Mouse (Mus musculus): ENCODE data around the gene Slc25a51.

The Slc25a51 gene

GRCm38 (mm10) chr4:45408427-45409132, at the start of gene Slc25a51:
Gene Slc25a51, minus strand, starts transcription at chr4:45408766.
- peak; percentile 76 for DNase-seq

DNA sequence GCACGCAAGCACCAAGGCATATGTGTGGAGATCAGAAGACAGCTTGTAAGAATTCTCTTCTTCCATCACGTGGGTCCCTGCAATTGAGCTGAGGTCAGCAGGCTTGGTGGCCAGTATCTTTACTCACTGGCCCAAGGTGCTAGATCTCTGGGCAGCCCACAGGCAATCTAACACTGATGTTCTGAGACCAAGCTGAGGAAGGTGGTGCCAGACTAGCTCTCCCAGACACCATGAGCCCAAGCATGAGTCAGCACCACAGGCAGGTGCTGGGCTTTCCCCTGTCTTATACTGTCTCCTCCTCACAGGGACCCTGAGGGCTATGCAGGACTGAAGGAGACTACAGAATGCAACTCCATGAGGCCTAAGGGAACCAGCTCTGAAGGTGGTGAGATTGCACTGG, 49.0 kb upstream of the Slc25a51 start:
- no peak for DNase-seq

DNA sequence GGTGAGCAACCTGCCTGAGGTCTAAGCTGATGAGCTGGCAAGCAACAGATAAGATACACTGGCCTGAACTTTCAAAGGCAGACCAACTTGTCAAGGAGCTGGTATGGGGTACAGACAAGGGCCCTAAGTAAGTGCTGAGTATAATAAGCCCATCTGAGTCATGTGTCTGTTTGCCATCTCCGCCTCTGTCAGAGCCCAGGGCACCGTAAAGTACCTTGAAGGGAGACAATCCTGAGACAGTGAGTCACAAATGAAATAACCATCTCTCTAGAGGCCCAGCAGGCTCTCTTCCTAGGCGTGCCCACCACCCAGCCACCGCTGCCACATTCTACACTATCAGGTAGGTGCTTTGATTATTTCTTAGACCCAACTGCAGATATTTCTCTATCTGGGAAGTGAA, 46.4 kb upstream of the Slc25a51 start:
- no peak for DNase-seq

DNA sequence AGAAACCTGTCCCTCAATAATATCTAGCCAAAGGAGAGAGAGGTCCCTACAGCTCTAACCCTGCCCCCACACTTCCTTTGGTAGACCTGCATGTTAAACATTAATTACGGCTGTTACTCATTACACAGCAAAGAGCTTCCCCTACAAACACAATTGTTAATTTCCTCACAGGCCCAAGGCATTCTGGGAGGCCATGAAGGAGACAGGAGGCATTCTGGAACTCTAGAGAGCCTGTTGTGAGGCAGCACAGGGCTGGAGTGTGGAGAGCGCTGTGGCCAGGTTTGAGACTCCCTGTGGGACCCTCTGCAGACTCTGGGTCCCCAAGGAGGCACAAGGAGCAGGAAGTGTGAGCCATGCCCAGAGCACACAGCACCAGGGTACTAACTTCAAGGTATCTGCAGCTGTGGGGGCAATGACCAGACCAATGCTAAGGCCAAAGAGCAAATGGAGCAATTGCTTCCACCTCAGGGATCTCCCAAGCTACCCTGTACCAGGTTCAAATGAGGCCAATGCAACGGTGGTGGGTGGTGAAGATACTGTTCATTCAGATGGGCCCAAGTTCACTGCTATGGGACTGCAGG, 44.8 kb upstream of the Slc25a51 start:
- DNase-seq: no peak

DNA sequence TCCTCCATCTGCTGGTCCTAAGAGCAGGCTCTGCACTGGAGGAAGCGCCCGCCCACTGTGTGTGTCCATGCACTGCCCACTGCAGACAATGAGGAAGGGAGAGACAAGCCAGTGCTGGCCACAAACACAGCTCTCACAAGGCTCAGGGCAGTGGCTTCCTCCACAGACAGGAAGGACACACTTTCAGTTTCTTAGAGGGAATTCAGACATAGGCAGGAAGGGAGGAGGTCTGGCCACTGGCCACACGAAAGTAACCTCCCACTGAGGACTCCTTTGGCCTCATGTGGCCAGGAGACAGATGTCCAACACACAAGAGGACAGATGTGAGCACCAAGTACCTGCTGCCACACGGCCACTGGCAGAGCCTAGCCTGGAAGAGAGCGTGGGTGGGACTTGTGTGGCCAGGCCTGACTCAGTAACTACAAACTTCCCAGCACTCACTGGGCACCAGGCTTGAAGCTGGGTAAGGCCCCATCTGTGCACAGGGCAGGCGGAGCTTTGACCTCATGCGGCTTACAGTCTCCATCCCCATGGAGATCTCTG, 44.1 kb upstream of the Slc25a51 start:
- DNase-seq: peak; percentile 36

- DNase-seq: no peak
These were observed 40.4 kb upstream of the Slc25a51 start for GRCm38 (mm10) chr4:45449012-45449411.

DNA sequence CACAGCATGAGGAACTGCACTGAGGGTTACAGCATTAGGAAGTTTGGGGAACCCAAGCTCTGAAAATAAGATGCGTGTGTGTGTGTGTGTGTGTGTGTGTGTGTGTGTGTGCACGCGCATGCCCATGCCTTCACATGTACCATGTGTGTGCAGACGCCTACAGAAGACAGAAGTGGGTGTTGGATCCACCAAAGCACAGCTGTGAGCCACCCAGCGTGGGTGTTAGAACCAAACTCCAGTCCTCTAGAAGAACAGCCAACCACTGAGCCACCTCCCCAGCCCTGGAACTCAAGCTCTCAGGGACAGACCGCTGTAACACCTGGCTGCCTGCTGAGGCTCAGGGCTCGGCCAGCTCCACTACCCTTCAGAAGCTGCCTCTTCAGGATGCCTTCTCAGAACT, 39.9 kb upstream of the Slc25a51 start:
- no peak for DNase-seq

DNA sequence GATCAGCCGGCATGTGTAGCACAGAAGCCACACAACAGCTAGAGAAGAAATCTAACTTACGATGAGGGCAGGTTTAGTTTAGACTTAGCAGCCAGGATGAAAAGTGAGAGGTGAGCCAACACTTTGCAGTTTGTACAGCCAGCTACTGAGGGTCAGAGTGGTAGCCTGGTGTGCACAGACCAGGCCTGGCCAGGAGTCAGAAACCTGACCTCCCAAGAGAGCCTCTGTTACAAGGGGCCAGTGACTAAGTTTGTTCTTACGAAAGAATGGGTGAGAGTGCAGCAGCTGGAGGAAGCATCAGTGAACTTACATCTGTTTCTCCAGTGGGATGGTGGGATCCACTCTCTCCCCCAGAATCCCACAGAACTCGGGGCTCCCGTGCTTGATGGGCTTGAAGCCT, 38.6 kb upstream of the Slc25a51 start:
- no peak for DNase-seq

GRCm38 (mm10) chr4:45445235-45445634, 36.7 kb upstream of the Slc25a51 start:
- no peak for DNase-seq

GRCm38 (mm10) chr4:45444813-45445212, 36.2 kb upstream of the Slc25a51 start:
- DNase-seq: no peak

DNA sequence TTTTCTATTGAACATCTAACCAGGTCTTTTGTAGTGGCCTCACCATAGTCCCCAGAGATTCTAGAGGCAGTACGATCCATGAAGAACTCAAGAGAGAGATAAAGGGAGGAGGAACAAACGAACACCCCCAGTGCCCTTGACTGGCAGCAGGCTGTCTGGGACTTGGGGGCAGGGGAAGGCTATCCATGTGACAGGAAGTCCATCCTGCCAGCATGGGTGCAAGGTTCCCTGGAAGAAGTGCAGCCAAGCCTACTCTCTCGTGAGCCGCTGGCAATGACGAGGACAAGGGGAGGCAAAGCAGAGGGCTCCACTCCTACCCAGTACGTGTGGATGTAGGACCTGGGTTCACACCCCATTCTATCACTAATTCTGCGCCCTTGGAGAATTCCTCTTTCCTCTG, 35.1 kb upstream of the Slc25a51 start:
- no peak for DNase-seq

GRCm38 (mm10) chr4:45442237-45442636, 33.7 kb upstream of the Slc25a51 start:
- DNase-seq: no peak

GRCm38 (mm10) chr4:45441778-45442177, 33.2 kb upstream of the Slc25a51 start:
- DNase-seq: no peak

DNA sequence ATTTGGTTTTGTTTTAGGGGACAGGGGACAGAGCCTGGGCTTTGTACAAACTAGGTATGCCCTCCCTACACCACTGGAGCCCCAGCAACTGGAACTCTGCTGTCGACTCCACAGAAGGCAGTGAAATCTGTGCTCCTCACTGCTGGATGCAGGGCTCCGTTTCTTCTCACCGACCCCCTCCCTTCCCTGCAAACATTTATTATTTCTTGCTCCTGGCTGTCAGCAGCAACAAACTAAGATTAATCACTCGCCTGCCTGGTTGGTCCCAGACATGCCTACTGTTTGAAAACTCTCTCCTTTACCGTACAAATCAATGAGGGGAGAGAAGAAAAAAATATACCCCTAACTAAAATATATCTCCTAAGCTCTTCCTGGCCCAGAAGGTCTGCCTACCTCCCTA, 30.7 kb upstream of the Slc25a51 start:
- no peak for DNase-seq

DNA sequence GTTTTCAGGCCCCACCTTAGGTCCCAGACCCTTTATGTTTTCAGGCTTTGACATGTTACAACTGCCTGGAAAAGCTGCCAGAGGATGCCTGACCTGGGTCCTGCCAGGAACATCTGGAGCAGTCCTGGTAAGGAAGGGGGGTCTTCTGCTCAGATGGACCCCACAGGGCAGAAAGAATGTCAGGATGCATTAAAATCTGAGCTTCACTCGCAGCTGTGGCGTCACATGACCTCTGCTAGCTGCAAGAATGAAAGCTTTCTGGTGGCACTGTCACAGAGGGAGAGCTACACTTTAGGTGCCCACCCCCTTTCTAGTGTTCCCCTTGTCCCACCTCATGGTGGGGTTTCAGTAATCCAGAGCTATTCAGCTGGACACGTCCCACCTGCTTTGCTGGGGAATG, 28.4 kb upstream of the Slc25a51 start:
- no peak for DNase-seq

DNA sequence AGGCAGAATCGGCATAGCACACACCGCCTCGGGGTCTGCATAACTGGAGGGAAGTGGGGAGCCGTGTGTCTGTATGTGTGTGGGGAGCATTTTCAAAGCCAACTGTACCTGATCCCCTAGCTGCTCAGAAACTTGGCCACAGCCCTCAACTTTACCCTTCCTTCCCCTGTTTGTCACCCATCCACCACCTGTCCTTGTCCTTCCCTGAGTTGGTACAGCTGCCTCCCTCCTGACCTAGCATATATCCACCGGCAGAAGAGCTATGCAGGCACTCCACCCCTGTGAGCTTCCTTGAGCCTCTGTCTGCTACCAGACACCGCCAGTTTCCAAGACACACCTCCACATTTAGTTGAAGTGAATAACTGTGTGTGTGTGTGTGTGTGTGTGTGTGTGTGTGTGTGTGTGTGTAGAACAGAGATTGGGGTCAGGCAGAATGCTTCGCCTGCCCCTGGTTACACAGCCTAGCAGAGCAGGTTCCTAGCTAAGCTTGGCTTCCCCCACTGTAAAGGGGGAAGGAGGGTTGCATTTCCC, 27.9 kb upstream of the Slc25a51 start:
- no peak for DNase-seq

- no peak for DNase-seq
These were observed 27.3 kb upstream of the Slc25a51 start for GRCm38 (mm10) chr4:45435899-45436298.

- DNase-seq: no peak
These were observed 26.1 kb upstream of the Slc25a51 start for GRCm38 (mm10) chr4:45434681-45435080.

DNA sequence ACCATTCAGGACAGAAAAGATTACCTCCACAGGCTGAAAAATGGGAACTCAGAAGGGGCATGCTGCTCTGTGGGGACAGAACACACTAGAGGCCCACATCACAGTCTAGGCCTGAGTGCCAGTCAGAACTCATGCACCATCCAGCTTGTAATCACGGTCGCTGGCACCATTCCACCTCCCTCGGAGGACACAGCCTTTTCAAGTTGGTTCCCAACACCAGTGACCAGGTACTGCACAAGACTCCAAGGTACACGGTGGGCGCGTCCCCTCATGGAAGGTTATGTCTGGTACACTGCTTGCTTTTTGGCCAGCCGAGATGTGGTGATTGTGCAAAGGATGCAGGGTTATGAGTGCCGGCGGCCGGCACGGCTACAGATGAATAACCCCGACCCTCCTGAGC, 25.5 kb upstream of the Slc25a51 start:
- DNase-seq: no peak

DNA sequence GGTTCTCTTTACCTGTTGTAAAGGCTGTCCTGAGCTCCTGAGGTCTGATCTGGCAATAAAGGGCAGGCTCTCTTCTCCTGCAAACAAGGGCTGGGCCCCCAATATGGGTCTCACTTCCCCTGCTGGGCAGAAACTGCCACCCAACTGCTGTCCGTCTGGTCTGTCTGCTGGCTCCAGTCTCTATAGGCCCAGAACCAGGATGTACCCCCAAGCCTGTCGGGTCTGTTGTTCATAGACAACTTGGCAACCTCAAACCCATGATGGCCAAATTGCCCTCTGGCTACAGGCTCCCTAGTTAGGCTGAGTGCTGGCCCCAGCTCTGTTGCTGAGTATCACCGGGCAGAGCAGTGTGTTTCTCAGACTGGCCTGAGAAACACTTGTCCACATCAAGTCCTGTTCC, 23.2 kb upstream of the Slc25a51 start:
- no peak for DNase-seq

DNA sequence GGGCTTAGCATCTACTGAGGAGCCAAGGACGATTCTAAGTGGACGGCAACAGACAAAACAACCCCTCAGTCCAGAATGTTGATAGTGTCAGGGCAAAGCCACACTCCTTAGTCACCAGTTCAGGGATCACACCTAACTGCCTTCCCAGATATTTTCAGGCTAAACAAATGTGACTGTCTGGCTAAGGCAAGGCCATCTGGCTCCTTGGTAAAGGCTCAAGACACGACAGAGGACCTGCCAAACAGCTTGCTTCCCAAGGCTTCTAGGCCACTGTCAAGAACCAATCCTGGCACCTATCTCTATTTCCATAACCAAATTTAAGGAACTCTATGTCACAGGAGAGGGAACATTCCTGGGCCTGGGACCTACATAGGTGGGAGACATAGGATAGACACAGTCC, 22.8 kb upstream of the Slc25a51 start:
- DNase-seq: no peak

DNA sequence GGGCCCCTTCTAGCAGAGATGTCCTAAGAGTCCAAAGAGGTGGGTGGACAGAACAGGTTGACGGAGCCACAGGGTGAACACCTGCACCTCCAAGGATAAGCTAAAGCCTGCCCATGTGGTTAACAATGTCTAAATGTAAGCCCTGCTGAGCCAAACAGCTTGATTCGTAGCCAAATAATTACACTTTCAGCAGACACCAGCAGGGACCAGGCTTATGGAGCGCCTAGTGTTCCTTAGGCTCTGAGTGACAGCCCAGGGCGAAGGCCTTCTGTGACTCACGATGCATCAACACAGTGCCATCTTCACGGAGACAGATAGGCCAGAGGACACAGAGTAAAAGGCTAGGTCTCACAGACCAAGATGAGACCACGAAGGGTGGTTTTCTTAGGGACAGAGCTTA, 20.9 kb upstream of the Slc25a51 start:
- no peak for DNase-seq

GRCm38 (mm10) chr4:45426724-45427457, 18.3 kb upstream of the Slc25a51 start:
- DNase-seq: peak; percentile 31

DNA sequence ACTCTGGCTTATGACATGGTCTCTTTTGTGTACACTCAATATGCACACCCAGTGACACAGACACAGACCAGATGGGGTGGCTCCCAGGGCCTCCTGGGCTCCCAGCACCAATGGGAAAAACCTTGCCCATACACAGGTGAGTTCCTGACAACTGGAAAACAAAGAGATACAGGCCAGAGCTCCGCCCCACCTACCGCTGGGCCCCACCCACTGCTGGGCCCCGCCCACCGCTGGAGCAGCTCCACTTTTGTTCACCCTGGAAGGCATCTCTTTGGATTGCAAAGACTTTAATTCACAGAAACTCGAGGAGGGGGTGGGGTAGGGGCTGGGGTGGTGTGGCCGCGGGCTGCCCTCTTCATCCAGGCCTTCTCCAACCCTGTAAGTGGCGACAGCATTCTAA, 14.8 kb upstream of the Slc25a51 start:
- no peak for DNase-seq

Measured in right cerebral cortex, postnatal 14 days (tissue).